Mouse (Mus musculus): ENCODE results near the gene Pdxk. TPM values are rescaled to one million over a fixed set of nuclear protein-coding genes. Genes with fewer than 3 reads are reported as not detected.

The Pdxk gene
- total RNA-seq, 2 experiments from 2014 or later, result 5.1 to 6.6 TPM

DNA sequence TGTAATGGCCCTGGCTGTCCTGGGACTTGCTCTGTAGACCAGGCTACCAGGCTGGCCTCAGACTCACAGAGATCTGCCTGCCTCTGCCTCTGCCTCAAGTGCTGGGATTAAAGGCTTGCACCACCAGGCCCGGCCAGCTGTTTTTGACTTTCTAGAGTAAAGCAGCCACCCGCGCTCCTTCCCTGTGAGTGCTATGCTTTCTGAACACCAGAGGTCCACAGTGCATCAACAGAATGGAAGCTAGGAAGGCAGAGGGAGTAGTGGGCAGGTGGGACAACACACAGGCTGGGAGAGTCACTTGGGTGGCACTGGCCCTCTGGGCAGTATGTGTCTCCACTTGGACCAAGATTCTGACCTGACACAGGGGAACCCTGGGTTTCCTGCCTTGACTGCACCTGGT is 69.4 kb downstream of the Pdxk start:
- intact Hi-C loops (cut with DNase I), result no loop called here
- no peak for DNase-seq

DNA sequence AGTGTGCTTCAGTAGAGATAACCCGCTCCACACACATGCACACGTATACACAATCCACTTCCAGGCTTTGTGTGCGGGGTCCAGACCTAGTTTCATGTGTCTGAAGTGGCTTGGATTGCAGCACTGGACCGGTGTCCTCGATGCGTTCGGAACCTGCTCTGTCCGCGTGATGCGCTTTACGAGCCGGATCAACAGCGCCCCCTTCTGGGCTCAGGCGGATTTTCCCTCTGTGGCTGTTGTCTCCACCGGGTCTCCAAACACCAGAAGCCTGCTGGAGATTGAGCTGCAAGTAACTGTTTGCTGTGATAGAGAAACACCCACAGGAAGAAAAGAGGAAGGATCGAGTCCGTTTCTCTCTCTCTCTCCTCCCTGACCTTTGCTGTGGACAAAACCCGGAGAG is 72.7 kb downstream of the Pdxk start:
- peak; percentile 67 to 77 for DNase-seq
- intact Hi-C loops (cut with DNase I), result loop anchor here (2.0 to 5.0 kb wide), 3 partner anchors 40 to 113 kb away; partner anchors contain the start of gene Agpat3

DNA sequence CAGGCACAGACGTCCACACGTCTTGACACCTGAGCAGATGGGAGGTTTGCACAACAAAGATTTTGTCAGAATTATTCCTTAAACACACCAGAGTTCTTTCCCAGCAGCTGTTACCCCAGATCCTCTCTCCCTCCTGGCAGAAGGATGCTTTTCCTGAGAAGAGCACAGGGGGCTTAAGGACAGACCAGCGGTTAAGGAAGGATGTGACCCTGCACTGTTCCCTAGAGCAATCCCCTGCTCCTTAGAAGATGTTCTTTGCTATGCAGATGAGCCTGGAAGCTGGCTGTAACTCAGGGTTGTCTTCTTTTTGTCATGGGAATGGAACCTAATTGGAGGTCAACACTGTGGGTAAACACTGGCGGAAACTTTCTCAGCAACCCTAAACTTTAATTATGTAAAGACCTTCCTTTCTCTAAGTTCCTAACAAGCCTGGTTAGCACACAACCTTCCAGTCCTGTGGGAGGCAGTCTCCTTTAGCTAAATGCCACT is 73.7 kb downstream of the Pdxk start:
- intact Hi-C loops (cut with DNase I), result loop anchor here (5.0 kb wide), 1 partner anchor 39 kb away; the partner anchor contains the start of gene Agpat3
- DNase-seq, result no peak

DNA sequence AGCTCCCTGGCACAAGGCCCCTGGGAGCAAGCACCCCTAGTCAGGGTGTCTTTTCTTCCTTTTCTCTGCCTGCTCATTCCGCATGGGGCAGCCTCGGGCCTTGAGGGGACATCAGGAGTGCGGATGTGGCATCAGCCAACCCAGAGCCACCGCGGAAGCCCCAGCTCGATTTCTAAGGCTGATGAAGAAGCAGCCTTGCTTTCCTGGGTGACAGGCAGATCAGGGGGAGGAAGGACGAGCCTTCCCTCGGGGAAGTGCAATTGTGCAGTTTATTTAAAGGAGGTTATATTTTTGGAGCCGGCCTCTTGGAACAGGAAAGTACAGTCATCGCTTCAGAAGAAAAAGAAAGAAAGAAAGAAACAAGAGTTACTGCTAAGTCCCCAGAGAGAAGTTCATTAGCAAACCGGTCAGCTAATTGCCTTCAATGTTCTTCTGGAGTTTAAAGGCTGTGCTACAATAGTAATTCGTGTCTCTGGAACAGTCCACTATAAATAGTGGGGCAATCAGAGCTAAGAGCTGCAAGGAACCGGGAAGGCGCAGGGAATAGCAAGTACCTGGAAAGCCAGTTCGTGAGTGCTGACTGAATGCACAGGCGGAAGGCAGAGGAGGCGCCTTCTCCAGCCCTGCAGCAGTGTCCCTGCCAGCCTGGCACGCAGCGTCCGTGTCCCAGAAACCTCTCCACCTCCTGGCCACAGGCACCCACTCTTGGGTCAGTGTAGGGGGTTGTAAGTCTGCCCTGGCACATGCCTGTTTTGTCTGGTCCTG is 76.4 kb downstream of the Pdxk start:
- DNase-seq, result no peak
- intact Hi-C loops (cut with DNase I), result no loop called here

Small RNA genes within 50 kb of the gene (microRNA-seq; reads per million reads assigned to microRNA genes)
- 0 reads per million in 2 experiments for gene Mir6410
- 0 reads per million in 2 experiments for gene Mir6907
- gene Mir6908, result 0 reads per million in 2 experiments

Other genes with a start within 250 kb of the Pdxk start
- gene Trappc10, start 220.3 kb downstream of the Pdxk start, total RNA-seq (2021), result 10 to 100 TPM; 32.7 to 33.1 TPM
- gene Agpat3, start 112.5 kb downstream of the Pdxk start, total RNA-seq (2021), result 100 to 1,000 TPM; 106 to 126 TPM
- 10 to 100 TPM; 53.3 to 63.7 TPM for gene Rrp1, start 51.9 kb downstream of the Pdxk start, total RNA-seq (2021)
- 10 to 100 TPM; 13.6 to 13.8 TPM for gene Cstb, start 39.3 kb downstream of the Pdxk start, total RNA-seq (2021)
- gene Olfr1358, start 52.5 kb upstream of the Pdxk start, total RNA-seq (2021), result not detected
- 10 to 100 TPM; 15.8 to 19.6 TPM for gene Ilvbl, start 109.4 kb upstream of the Pdxk start, total RNA-seq (2021)
- gene Syde1, start 127.0 kb upstream of the Pdxk start, total RNA-seq (2021), result 1 to 10 TPM; 3.4 to 3.5 TPM
- not detected for gene Olfr1357, start 153.1 kb upstream of the Pdxk start, total RNA-seq (2021)

All from gastrocnemius, postnatal 36 days (tissue).